Mouse (Mus musculus) MN1 (cell line): ENCODE measurements at regions not wholly inside any gene's neighbourhood (a gene's known extent, or its start where the extent isn't known, plus 50 kb on each side); places are given as distances from the start of the nearest gene placed in this dataset.

Source experiments
- DNase-seq: peaks from one replicate; pipeline ENCODE4 v3.0.0-alpha.2; 2016; ENCODE audit warnings: low spot score

GRCm38 (mm10) chr4:106113747-106114146, 202.3 kb upstream of the Usp24 start:
- no peak for DNase-seq

- no peak for DNase-seq
Measured at GRCm38 (mm10) chr4:106116611-106117010, 199.4 kb upstream of the Usp24 start.

- no peak for DNase-seq
Measured at GRCm38 (mm10) chr4:106121306-106121705, 194.7 kb upstream of the Usp24 start.

- no peak for DNase-seq
Measured at GRCm38 (mm10) chr4:106123038-106123654, 192.9 kb upstream of the Usp24 start.

- DNase-seq = no peak
Measured at GRCm38 (mm10) chr4:106127199-106127598, 188.8 kb upstream of the Usp24 start.

- DNase-seq = no peak
Measured at GRCm38 (mm10) chr4:106127641-106128040, 188.4 kb upstream of the Usp24 start.

- no peak for DNase-seq
Measured at GRCm38 (mm10) chr4:106129327-106129726, 186.7 kb upstream of the Usp24 start.

- DNase-seq = no peak
Measured at GRCm38 (mm10) chr4:106129803-106130202, 186.2 kb upstream of the Usp24 start.

GRCm38 (mm10) chr4:106133746-106134730, 182.0 kb upstream of the Usp24 start:
- no peak for DNase-seq

GRCm38 (mm10) chr4:106142741-106143140, 173.3 kb upstream of the Usp24 start:
- no peak for DNase-seq

- DNase-seq = no peak
Measured at GRCm38 (mm10) chr4:106144351-106145116, 171.5 kb upstream of the Usp24 start.

- DNase-seq = no peak
Measured at GRCm38 (mm10) chr4:106146919-106147460, 169.0 kb upstream of the Usp24 start.

GRCm38 (mm10) chr4:106148866-106149265, 167.1 kb upstream of the Usp24 start:
- no peak for DNase-seq

- no peak for DNase-seq
Measured at GRCm38 (mm10) chr4:106149471-106150048, 166.5 kb upstream of the Usp24 start.

GRCm38 (mm10) chr4:106150775-106151174, 165.2 kb upstream of the Usp24 start:
- DNase-seq = no peak

GRCm38 (mm10) chr4:106157451-106158179, 158.4 kb upstream of the Usp24 start:
- no peak for DNase-seq

GRCm38 (mm10) chr4:106161592-106161991, 154.4 kb upstream of the Usp24 start:
- no peak for DNase-seq

- DNase-seq = no peak
Measured at GRCm38 (mm10) chr4:106162551-106162950, 153.5 kb upstream of the Usp24 start.

GRCm38 (mm10) chr4:106163220-106163619, 152.8 kb upstream of the Usp24 start:
- no peak for DNase-seq

GRCm38 (mm10) chr4:106167716-106168115, 148.3 kb upstream of the Usp24 start:
- no peak for DNase-seq

GRCm38 (mm10) chr4:106168741-106169140, 147.3 kb upstream of the Usp24 start:
- no peak for DNase-seq
